In genomic region chr13:111232416-111232815, GRCm38 (mm10) we compare ENCODE assay signal across 18 mouse cellular contexts. TPM values are rescaled to one million over a fixed set of nuclear protein-coding genes. Genes with fewer than 3 reads are reported as not detected.
DNase-seq lines count a peak whose midpoint lies in the region; ATAC-seq and TF ChIP-seq lines count a peak whose summit lies in the region.
"Had no signal": no experiment of that assay in that cellular context is flagged by ENCODE, and none has a peak within 500 bp of the region (broad histone marks: within the 10 kb centered on the region; RNA-seq: fewer than 3 reads in every experiment).

No protein-coding gene starts in this region.

- 85% methylated on average over 7 of the region's 7 CpGs for WGBS in midbrain, embryonic 11.5 days
- WGBS in midbrain, embryonic 16.5 days, result 39% methylated on average over 7 of the region's 7 CpGs

- TF ChIP-seq POLR2A in myocyte (IDR thresholded peaks at IDR 0.05; ENCODE audit: insufficient read length, low read depth), result no peak

- H3ac ChIP-seq in myocyte (ENCODE audit: control insufficient read depth, insufficient read length), result no peak overlapping the region

- H3K4me2 ChIP-seq in midbrain, embryonic 11.5 days, result no peak overlapping the region
- H3K4me2 ChIP-seq in midbrain, embryonic 16.5 days (ENCODE audit: low read length), result no peak overlapping the region
- H3K4me2 ChIP-seq in myocyte (ENCODE audit: low read depth), result no peak overlapping the region
- H3K4me2 ChIP-seq: neural tube, embryonic 12.5 days had no signal

- no peak overlapping the region for H3K4me3 ChIP-seq in midbrain, embryonic 11.5 days (ENCODE audit: low read depth, low read length)
- no peak overlapping the region for H3K4me3 ChIP-seq in midbrain, embryonic 16.5 days (ENCODE audit: low read depth, low read length)
- H3K4me3 ChIP-seq in myocyte, result no peak overlapping the region
- H3K4me3 ChIP-seq: erythroblast, embryonic 14.5 days; neural tube, embryonic 12.5 days had no signal

- H3K9ac ChIP-seq in midbrain, embryonic 11.5 days (ENCODE audit: low read length), result no peak overlapping the region
- no peak overlapping the region for H3K9ac ChIP-seq in midbrain, embryonic 16.5 days (ENCODE audit: low read depth, low read length)
- H3K9ac ChIP-seq: liver, postnatal 0 days; neural tube, embryonic 12.5 days had no signal

- no peaks in the 10 kb centered on the region for H3K79me2 ChIP-seq in myocyte (ENCODE audit: control insufficient read depth, insufficient read depth)

- no peak overlapping the region for H3K27ac ChIP-seq in midbrain, embryonic 11.5 days (ENCODE audit: low read depth, low read length)
- H3K27ac ChIP-seq in midbrain, embryonic 16.5 days (ENCODE audit: low read length), result no peak overlapping the region
- H3K27ac ChIP-seq: neural tube, embryonic 12.5 days had no signal

- ATAC-seq in midbrain, embryonic 11.5 days (ENCODE audit: low FRiP score), result no peak
- ATAC-seq in midbrain, embryonic 16.5 days, result no peak
- ATAC-seq: intestine, postnatal 0 days had no signal

- peak; percentile 22 for DNase-seq in cerebellum, adult 11 months
- DNase-seq in cerebellum, postnatal 14 days, result no peak
- peak; percentile 67 for DNase-seq in midbrain, embryonic 11.5 days (ENCODE audit: low spot score, missing footprints)
- peak; percentile 23 to 38 for DNase-seq in cerebellum, postnatal 36 days
- no peak for DNase-seq in gastrocnemius, adult 8-10 months (ENCODE audit: low spot score in 2 of 2)
- DNase-seq in spleen, postnatal 14 days (ENCODE audit: low spot score in 2 of 2), result no peak
- DNase-seq: heart, postnatal 10 days; liver, postnatal 0 days; thymus, postnatal 14 days had no signal

- H3K4me1 ChIP-seq in midbrain, embryonic 11.5 days (ENCODE audit: control insufficient read depth, insufficient read depth, low read length), result no peaks in the 10 kb centered on the region
- H3K4me1 ChIP-seq in midbrain, embryonic 16.5 days (ENCODE audit: control insufficient read depth, insufficient read depth, low read length), result 0 out of 2 replicates have a peak, but pooled peaks cover 2% of the 10 kb centered on the region
- H3K4me1 ChIP-seq: neural tube, embryonic 12.5 days had no signal

- H3K27me3 ChIP-seq in midbrain, embryonic 11.5 days (ENCODE audit: control insufficient read depth, insufficient read depth, low read length), result no peaks in the 10 kb centered on the region
- no peaks in the 10 kb centered on the region for H3K27me3 ChIP-seq in midbrain, embryonic 16.5 days (ENCODE audit: control insufficient read depth, insufficient read depth, low read depth, low read length)
- H3K27me3 ChIP-seq in myocyte (ENCODE audit: control insufficient read depth, insufficient read depth, insufficient read length), result no peaks in the 10 kb centered on the region
- H3K27me3 ChIP-seq: neural tube, embryonic 12.5 days had no signal

- no peaks in the 10 kb centered on the region for H3K9me3 ChIP-seq in midbrain, embryonic 11.5 days (ENCODE audit: control insufficient read depth, low read length)
- no peaks in the 10 kb centered on the region for H3K9me3 ChIP-seq in midbrain, embryonic 16.5 days (replicated peaks; ENCODE audit: control insufficient read depth, low read length, poor library complexity, severe bottlenecking)
- H3K9me3 ChIP-seq: neural tube, embryonic 12.5 days had no signal

- H3K36me3 ChIP-seq in midbrain, embryonic 11.5 days (ENCODE audit: control insufficient read depth, insufficient read depth, low read length), result no peaks in the 10 kb centered on the region
- H3K36me3 ChIP-seq in midbrain, embryonic 16.5 days (ENCODE audit: control insufficient read depth, insufficient read depth, low read length), result no peaks in the 10 kb centered on the region
- H3K36me3 ChIP-seq in myocyte (ENCODE audit: control insufficient read depth, insufficient read depth), result no peaks in the 10 kb centered on the region
- H3K36me3 ChIP-seq: neural tube, embryonic 12.5 days had no signal

TF ChIP-seq in myocyte, 11 proteins besides CTCF, POLR2A, EP300 and RAD21:
- no peak for TF ChIP-seq MYOG (IDR thresholded peaks at IDR 0.05; ENCODE audit: control insufficient read depth in 1 of 3, insufficient read depth in 1 of 3, insufficient read length in 2 of 3, low read depth in 2 of 3)
- peak in 2 of 3 experiments; percentile 36 to 49 for TF ChIP-seq MYOD1 (IDR thresholded peaks at IDR 0.05; ENCODE audit: control insufficient read depth in 1 of 3, insufficient read length in 2 of 3, low read depth in 2 of 3)
TF ChIP-seq in myocyte: peak in this region for 1.

RNA-seq across cellular contexts. Expression of gene Actbl2, which starts 22.4 kb away (rescaled TPM):
- polyA plus RNA-seq in midbrain, embryonic 11.5 days (2014; fragmentation: Nextera tagmentation; extraction: Ambion mirVana), result not detected in 2 replicates
- polyA plus RNA-seq in midbrain, embryonic 16.5 days (2015; fragmentation: Nextera tagmentation; extraction: Ambion mirVana), result not detected in 2 replicates
- polyA plus RNA-seq in myocyte (2012; fragmentation: generic; extraction: Trizol), result not detected
- not detected for total RNA-seq in gastrocnemius, adult 8-10 months (2022)
- total RNA-seq: heart, postnatal 10 days; left cerebral cortex, postnatal 36 days; megakaryocyte progenitor cell, adult 5-6 weeks; MEL had no signal
- polyA plus RNA-seq: erythroblast, embryonic 14.5 days; intestine, postnatal 0 days; large intestine, adult 2 months; liver, postnatal 0 days; neural tube, embryonic 12.5 days had no signal

Comparison
In these comparisons a context has a peak if more than half of its experiments do, and no peak if none do; other contexts are left out.
1. DNase-seq: peak in cerebellum, adult 11 months (single experiment), midbrain, embryonic 11.5 days (single experiment) and cerebellum, postnatal 36 days (2 of 2); none in cerebellum, postnatal 14 days (0 of 2), gastrocnemius, adult 8-10 months (0 of 2) and spleen, postnatal 14 days (0 of 2).